In genomic region chr8:45626406-45626805, GRCm38 (mm10) we compare ENCODE assay signal across 22 mouse cellular contexts.
DNase-seq lines count a peak whose midpoint lies in the region; ATAC-seq lines count a peak whose summit lies in the region.
"Had no signal": no experiment of that assay in that cellular context is flagged by ENCODE, and none has a peak within 500 bp of the region (broad histone marks: within the 10 kb centered on the region; RNA-seq: fewer than 3 reads in every experiment).

No protein-coding gene starts in this region.

- no peak for ATAC-seq in midbrain, embryonic 13.5 days
- ATAC-seq: forebrain, embryonic 13.5 days; inflammation-experienced regulatory T-cells, adult 6 months had no signal

- H3K27me3 ChIP-seq in midbrain, embryonic 13.5 days: no peaks in the 10 kb centered on the region
- H3K27me3 ChIP-seq: forebrain, embryonic 13.5 days; heart, embryonic 12.5 days; neural tube, embryonic 13.5 days; stomach, embryonic 15.5 days had no signal

- 0 out of 2 replicates have a peak overlapping the region, but pooled peaks have one; percentile 6 for H3K4me2 ChIP-seq in midbrain, embryonic 13.5 days (replicated peaks)

- H3K36me3 ChIP-seq in midbrain, embryonic 13.5 days: peaks cover 2% of the 10 kb centered on the region
- H3K36me3 ChIP-seq: heart, embryonic 12.5 days; limb, embryonic 10.5 days; neural tube, embryonic 13.5 days; stomach, embryonic 15.5 days had no signal

- peaks cover 39% of the 10 kb centered on the region for H3K4me1 ChIP-seq in midbrain, embryonic 13.5 days (replicated peaks)
- H3K4me1 ChIP-seq: stomach, embryonic 15.5 days had no signal

- no peak overlapping the region for H3K9ac ChIP-seq in midbrain, embryonic 13.5 days (replicated peaks)
- H3K9ac ChIP-seq: heart, embryonic 12.5 days; stomach, embryonic 15.5 days had no signal

- H3K9me3 ChIP-seq in midbrain, embryonic 13.5 days: no peaks in the 10 kb centered on the region
- H3K9me3 ChIP-seq: forebrain, embryonic 13.5 days; limb, embryonic 10.5 days; neural tube, embryonic 13.5 days; stomach, embryonic 15.5 days had no signal

- 30% methylated on average over 5 of the region's 5 CpGs for WGBS in midbrain, embryonic 13.5 days

- H3K4me3 ChIP-seq in midbrain, embryonic 13.5 days (replicated peaks): no peak overlapping the region
- H3K4me3 ChIP-seq: heart, embryonic 12.5 days; stomach, embryonic 15.5 days had no signal

- peak overlapping the region; percentile 35; the same call in 1 of the 2 replicates for H3K27ac ChIP-seq in midbrain, embryonic 13.5 days
- H3K27ac ChIP-seq: limb, embryonic 10.5 days; stomach, embryonic 15.5 days had no signal

- DNase-seq in kidney, postnatal 14 days: peak; percentile 7
- DNase-seq in kidney, postnatal 36 days: no peak
- DNase-seq in 3134 (ENCODE audit: extremely low read depth, insufficient read length, low spot score): peak; percentile 29
- peak; percentile 63 for DNase-seq in Muller cell, postnatal 12 days (ENCODE audit: inconsistent ontology term)
- no peak for DNase-seq in cerebellum, adult 11 months
- DNase-seq in ovary, postnatal 14 days (ENCODE audit: low spot score): no peak
- DNase-seq: adrenal gland, postnatal 14 days; cerebellum, adult 8-10 months; gastrocnemius, postnatal 10 days; heart, postnatal 10 days; kidney, adult 2 months; kidney, postnatal 10 days; lung, adult 18-20 months; right cerebral cortex, postnatal 4 days; thymus, postnatal 4 days had no signal

Comparison
In these comparisons a context has a peak if more than half of its experiments do, and no peak if none do; other contexts are left out.
1. DNase-seq: peak in kidney, postnatal 14 days (single experiment), 3134 (single experiment) and Muller cell, postnatal 12 days (single experiment); none in kidney, postnatal 36 days (0 of 2), cerebellum, adult 11 months (single experiment) and ovary, postnatal 14 days (single experiment).